Mouse (Mus musculus) layer of hippocampus, adult 9-10 months (tissue): ENCODE measurements at regions not wholly inside any gene's neighbourhood (a gene's known extent, or its start where the extent isn't known, plus 50 kb on each side); places are given as distances from the start of the nearest gene placed in this dataset.

Experiments used
- DNase-seq: peaks from one replicate; pipeline ENCODE4 v3.0.0; 2022; ENCODE audit warnings: low spot score

- no peak for DNase-seq
Observed at GRCm38 (mm10) chr2:21908813-21909480, 318.4 kb upstream of the Myo3a start.

- DNase-seq: peak; percentile 51
Observed at GRCm38 (mm10) chr2:21909481-21909966, 317.8 kb upstream of the Myo3a start.

DNA sequence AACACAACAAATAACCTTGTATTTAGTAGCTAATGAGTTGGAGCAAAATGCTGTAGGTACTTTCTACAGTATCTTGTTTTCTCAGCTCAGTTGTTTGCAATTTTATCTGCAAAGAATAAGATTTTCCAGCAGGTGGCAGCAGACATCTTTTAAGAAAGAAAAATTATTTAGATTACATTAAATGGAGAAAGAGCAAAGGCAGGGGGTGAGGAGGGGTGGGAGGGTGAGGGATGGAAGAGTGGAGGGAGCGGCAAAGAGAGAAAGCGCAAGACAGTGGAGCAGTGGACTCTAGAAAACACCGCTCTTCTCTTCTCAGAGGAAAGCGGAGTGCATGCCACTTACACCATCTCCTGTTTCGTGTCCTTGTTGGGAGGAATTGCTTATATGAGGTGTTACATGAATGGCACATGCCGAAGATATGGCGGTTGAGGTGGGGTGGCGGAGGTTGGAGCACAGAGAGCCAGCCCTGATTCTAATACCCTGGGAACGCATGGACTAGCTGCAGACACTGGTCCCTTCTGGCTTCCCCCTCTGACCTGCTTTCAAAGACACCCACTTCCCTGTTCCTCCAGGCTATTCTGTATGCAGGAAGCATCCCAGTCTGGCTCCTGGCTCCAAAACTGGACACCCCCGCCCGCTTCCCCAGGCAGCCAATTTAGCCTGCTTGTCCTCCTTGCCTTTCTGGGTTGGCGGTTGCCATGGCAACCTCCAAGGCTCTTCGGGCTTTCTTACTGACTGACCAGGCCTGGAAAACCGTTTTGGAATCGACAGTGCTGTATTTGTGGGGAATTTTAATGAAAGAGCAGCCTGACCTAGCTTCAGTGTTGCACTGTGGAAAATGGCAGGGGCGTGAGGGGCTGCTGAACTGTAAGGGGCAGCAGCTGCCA is 309.3 kb upstream of the Myo3a start:
- peak; percentile 49 for DNase-seq

- no peak for DNase-seq
Observed at GRCm38 (mm10) chr2:21919091-21919490, 308.2 kb upstream of the Myo3a start.

DNA sequence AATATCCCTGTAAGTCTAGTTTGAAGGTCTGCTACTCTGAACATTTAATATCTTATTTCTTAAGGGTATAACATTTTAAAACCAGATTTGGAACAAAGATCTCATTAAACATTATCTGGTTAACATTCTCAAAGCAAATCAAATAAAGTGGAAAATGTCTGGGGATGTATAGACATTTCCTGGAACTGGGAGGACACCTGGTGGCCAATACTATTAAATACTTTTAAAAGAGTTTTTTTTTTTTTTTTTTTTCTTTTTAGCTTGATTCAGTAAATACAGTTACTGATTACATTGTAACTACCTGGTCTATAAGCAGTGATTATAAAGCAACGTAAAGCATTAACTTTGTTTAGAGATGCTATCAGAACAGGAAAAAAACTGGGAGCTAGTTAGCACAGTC is 299.6 kb upstream of the Myo3a start:
- no peak for DNase-seq

DNA sequence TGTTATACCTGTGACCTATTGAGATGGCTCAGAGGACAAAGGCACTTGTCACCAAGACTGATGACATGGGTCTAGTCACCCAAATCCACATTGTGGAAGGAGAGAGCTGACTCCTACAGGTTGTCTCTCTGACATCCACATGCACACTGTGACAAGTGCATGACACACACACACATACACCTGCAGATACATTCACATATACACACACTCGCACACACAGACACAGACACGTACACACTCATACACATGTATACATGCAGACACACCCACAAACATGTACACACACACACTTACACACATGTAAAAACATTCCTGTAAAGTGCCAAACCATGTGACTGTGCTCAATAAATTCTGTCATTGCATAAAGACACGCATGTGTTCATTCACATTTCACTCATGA is 287.3 kb upstream of the Myo3a start:
- no peak for DNase-seq

- peak; percentile 46 for DNase-seq
Observed at GRCm38 (mm10) chr2:21940797-21941487, 286.4 kb upstream of the Myo3a start.

DNA sequence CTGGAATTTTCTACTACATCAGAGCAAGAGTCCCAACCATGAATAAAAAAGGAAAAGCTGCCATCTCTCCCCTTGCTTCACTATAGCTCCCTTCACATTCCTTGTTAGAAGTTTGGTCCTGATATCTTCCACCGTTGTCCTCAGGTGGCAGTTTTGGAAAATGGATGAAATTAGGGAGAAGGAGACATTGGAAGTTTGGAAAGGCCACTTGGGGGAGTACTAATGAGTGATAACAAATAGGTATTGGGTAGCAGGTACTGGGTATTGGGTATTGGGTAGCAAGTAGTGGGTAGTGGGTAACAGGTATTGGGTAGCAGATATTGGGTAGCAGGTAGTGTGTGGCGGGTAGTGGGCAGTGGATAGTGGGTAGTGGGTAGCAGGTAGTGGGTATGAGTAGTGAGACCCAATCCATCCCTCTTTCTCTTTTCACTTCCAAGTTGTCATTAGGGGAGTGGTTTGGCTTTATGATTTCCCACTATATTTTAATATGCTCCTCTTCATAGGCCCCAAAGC is 285.8 kb upstream of the Myo3a start:
- no peak for DNase-seq

GRCm38 (mm10) chr2:21943676-21944075 is 283.6 kb upstream of the Myo3a start:
- no peak for DNase-seq

GRCm38 (mm10) chr2:21946484-21946883 is 280.8 kb upstream of the Myo3a start:
- no peak for DNase-seq

GRCm38 (mm10) chr2:21951279-21951678 is 276.0 kb upstream of the Myo3a start:
- no peak for DNase-seq

- DNase-seq: no peak
Observed at GRCm38 (mm10) chr2:21956112-21956963, 271.0 kb upstream of the Myo3a start.

DNA sequence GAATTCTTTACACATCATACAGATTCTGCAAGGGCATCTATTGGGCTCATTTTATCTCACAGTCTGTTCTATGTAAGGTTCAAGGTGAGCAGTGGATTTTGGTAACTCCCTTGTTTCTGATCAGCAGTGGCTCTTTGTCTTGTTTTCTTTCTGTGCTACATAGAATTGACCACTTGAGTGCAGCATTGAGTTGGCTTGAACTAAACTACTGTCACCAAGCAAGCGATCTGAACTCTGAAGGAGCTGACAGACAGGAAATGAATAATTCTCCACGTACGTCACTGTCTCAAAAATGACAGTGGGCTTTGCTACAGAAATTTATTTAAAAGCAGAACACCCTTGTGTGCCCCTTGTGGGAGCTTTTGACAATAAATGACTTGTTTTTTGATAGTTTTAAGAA is 268.9 kb upstream of the Myo3a start:
- peak; percentile 66 for DNase-seq

DNA sequence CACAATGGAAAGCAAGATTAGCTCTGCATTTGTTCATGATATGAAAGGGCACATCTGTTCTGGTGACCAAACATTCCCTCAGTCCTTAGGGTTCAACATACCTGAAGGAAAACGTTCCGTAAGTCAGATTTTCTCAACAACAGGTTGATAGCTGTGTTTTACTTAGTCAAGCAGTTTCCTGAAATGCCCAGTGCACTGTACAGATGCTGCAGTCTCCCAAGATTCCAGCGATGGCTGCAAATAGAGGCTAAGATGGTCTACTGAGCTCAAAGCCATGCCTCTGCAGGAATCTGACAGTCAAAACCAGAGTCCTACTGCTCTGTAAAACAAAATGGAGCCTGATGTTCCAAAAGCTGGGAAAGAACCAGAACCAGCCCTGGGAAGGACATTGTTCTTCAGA is 268.5 kb upstream of the Myo3a start:
- DNase-seq: no peak

GRCm38 (mm10) chr2:21963343-21964026 is 263.8 kb upstream of the Myo3a start:
- no peak for DNase-seq

GRCm38 (mm10) chr2:21964027-21964605 is 263.2 kb upstream of the Myo3a start:
- DNase-seq: no peak

- DNase-seq: no peak
Observed at GRCm38 (mm10) chr2:21970774-21971406, 256.4 kb upstream of the Myo3a start.

GRCm38 (mm10) chr2:21974599-21974998 is 252.7 kb upstream of the Myo3a start:
- DNase-seq: no peak

DNA sequence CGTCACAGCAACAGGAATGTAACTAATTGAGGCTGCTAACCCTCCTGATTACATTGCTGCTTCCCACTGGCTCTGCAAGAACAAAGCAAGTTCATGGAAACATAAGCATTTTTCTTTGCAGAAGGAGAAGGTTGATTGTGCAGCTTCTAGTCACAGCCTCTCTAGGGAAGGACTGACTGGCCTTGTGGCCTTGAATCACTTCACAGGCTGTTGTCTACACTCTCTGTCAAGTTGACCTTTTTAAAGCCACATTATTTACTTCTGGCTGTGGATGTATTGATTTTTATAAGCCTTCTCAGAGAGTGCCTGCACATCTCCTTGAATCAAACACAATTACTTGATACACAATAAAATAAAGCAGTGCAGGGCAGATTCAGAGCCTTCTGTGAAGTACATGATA is 251.8 kb upstream of the Myo3a start:
- no peak for DNase-seq

- DNase-seq: no peak
Observed at GRCm38 (mm10) chr2:21976337-21976736, 251.0 kb upstream of the Myo3a start.
